Mouse (Mus musculus) stomach, embryonic 14.5 days (tissue): ENCODE results near the gene Gm15155. TPM values are rescaled to one million over a fixed set of nuclear protein-coding genes. Genes with fewer than 3 reads are reported as not detected.
"Not testable (repeated sequence)": the region's sequence is repeated elsewhere in the genome, so short reads cannot be mapped to it uniquely, and the experiment has no call there.

Source experiments
- ATAC-seq: fragments of 200-750 bp; cut with Nextera tagmentation; 2 replicates; pipeline ENCODE4 v1.8.0; 2017; ENCODE audit warnings: low read depth, moderate TSS enrichment; ENCODE audit not compliant: insufficient number of reproducible peaks, insufficient read depth, low FRiP score
- H3K27ac ChIP-seq: fragments of 300-500 bp; sonication (generic); 2 replicates; pipeline ENCODE4 v1.5.1; 2014; ENCODE audit warnings: mild to moderate bottlenecking, low read length, moderate library complexity, mixed read lengths
- H3K27me3 ChIP-seq: fragments of 300-500 bp; sonication (generic); 2 replicates; pipeline ENCODE4 v1.6.1; 2014; ENCODE audit warnings: low read length, control low read depth, mixed read lengths; ENCODE audit not compliant: control insufficient read depth, insufficient read depth
- H3K36me3 ChIP-seq: fragments of 300-500 bp; sonication (generic); 2 replicates; pipeline ENCODE4 v1.6.1; 2014; ENCODE audit warnings: mild to moderate bottlenecking, control low read depth, low read length, moderate library complexity, mixed read lengths; ENCODE audit not compliant: control insufficient read depth, insufficient read depth
- H3K4me1 ChIP-seq: fragments of 300-500 bp; sonication (generic); 2 replicates; pipeline ENCODE4 v1.6.1; 2014; ENCODE audit warnings: low read length, control low read depth, mixed read lengths; ENCODE audit not compliant: control insufficient read depth, insufficient read depth
- H3K4me2 ChIP-seq: fragments of 300-500 bp; sonication (generic); replicated peaks from 2 replicates; pipeline ENCODE4 v1.6.1; 2014; ENCODE audit warnings: low read depth, low read length, control low read depth
- H3K4me3 ChIP-seq: fragments of 300-500 bp; sonication (generic); 2 replicates; pipeline ENCODE4 v1.5.1; 2014; ENCODE audit warnings: low read depth, low read length, control low read depth
- H3K9ac ChIP-seq: fragments of 300-500 bp; sonication (generic); replicated peaks from 2 replicates; pipeline ENCODE4 v1.6.1; 2014; ENCODE audit warnings: low read depth, mild to moderate bottlenecking, control low read depth, low read length, moderate library complexity, mixed read lengths
- H3K9me3 ChIP-seq: fragments of 300-500 bp; sonication (generic); 2 replicates; pipeline ENCODE4 v1.6.1; 2016; ENCODE audit warnings: low read depth, low read length, control low read depth; ENCODE audit not compliant: control insufficient read depth
- polyA plus RNA-seq: library from polyadenylated mRNA; unstranded; fragments of >200 nt; fragmentation: Nextera tagmentation; extraction: Ambion mirVana; gene quantifications from 2 replicates; pipeline ENCODE4 v1.2.1, GENCODE M21; 2014

The Gm15155 gene
- polyA plus RNA-seq, 1 experiment from 2014 or later: 0.33 TPM

DNA sequence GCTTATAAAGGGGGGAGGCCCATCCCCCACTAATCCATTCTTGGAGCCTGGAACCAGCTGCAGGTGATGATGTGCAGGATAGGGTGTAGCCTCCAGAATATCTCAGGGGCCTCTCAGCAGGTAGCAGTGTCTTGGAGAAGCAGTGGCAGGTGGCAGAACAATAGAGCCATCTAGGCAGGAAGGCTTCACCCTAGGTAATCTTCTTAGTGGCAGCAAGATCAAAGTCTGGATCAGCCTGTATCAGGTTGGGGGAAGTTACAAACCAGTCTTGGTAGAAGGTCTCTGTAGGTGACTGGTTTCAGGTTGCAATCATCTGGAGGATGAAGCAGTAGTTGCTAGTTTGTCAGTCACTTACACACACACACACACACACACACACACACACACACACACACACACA, 679.3 kb downstream of the Gm15155 start:
- H3K4me1 ChIP-seq, H3K27ac ChIP-seq, ATAC-seq, H3K36me3 ChIP-seq, H3K4me3 ChIP-seq, H3K4me2 ChIP-seq, H3K9ac ChIP-seq, H3K27me3 ChIP-seq, H3K9me3 ChIP-seq: not testable (repeated sequence)

Other genes starting within 250 kb of the Gm15155 start
- 5.5 and 6.7 TPM in 2 replicates for gene Ptchd1, start 927 bp upstream of the Gm15155 start, polyA plus RNA-seq